In genomic region chr4:136424120-136424999, GRCm38 (mm10) we compare ENCODE assay signal across 9 mouse cellular contexts. TPM values are rescaled to one million over a fixed set of nuclear protein-coding genes. Genes with fewer than 3 reads are reported as not detected.
A peak's percentile ranks its signal among the peaks of the same experiment; 100 is the strongest.
DNase-seq lines count a peak whose midpoint lies in the region; ATAC-seq and TF ChIP-seq lines count a peak whose summit lies in the region.
"Had no signal": no experiment of that assay in that cellular context is flagged by ENCODE, and none has a peak within 500 bp of the region (broad histone marks: within the 10 kb centered on the region; RNA-seq: fewer than 3 reads in every experiment).

No protein-coding gene starts in this region.

- H3K4me3 ChIP-seq in heart, embryonic 14.5 days (ENCODE audit: control insufficient read depth in 1 of 2, insufficient read depth in 1 of 2, low read depth in 1 of 2, low read length in 2 of 2) = peak overlapping the region; percentile 32 to 55
- H3K4me3 ChIP-seq in forebrain, embryonic 12.5 days (replicated peaks) = peak overlapping the region; percentile 48
- H3K4me3 ChIP-seq in limb, embryonic 13.5 days = peak overlapping the region; percentile 57
- peak overlapping the region; percentile 52 for H3K4me3 ChIP-seq in small intestine, adult 2 months (ENCODE audit: low read depth, low read length)

- no peak overlapping the region for H3K27ac ChIP-seq in heart, embryonic 14.5 days (replicated peaks in 1 of 2; ENCODE audit: control insufficient read depth in 1 of 2, insufficient read depth in 1 of 2, low read depth in 2 of 2, low read length in 2 of 2)
- H3K27ac ChIP-seq in forebrain, embryonic 12.5 days = no peak overlapping the region
- no peak overlapping the region for H3K27ac ChIP-seq in limb, embryonic 13.5 days
- no peak overlapping the region for H3K27ac ChIP-seq in small intestine, adult 2 months (ENCODE audit: insufficient read depth, low read depth, low read length)
- H3K27ac ChIP-seq: macrophage had no signal

- peaks cover 6 to 8% of the 10 kb centered on the region in 2 experiments; a peak in 3 of 4 replicates for H3K4me1 ChIP-seq in heart, embryonic 14.5 days (ENCODE audit: control insufficient read depth in 2 of 2, insufficient read depth in 2 of 2, low read length in 2 of 2)
- peaks cover 15% of the 10 kb centered on the region for H3K4me1 ChIP-seq in forebrain, embryonic 12.5 days
- peaks cover 13% of the 10 kb centered on the region for H3K4me1 ChIP-seq in limb, embryonic 13.5 days
- peaks cover 8% of the 10 kb centered on the region; the same call in 1 of the 2 replicates for H3K4me1 ChIP-seq in small intestine, adult 2 months (ENCODE audit: control insufficient read depth, insufficient read depth, insufficient read length, low read length)

- no peak for TF ChIP-seq POLR2A in small intestine, adult 2 months (IDR thresholded peaks at IDR 0.05; ENCODE audit: low read depth, low read length)

- DNase-seq in heart, adult 8-10 months (ENCODE audit: low spot score) = no peak
- peak; percentile 17 for DNase-seq in Muller cell, postnatal 12 days (ENCODE audit: inconsistent ontology term)
- no peak for DNase-seq in thymus, postnatal 25 days
- no peak for DNase-seq in layer of hippocampus, adult 11-12 months (ENCODE audit: low spot score)

- H3K9me3 ChIP-seq in heart, embryonic 14.5 days (ENCODE audit: control insufficient read depth, low read length) = no peaks in the 10 kb centered on the region
- H3K9me3 ChIP-seq in forebrain, embryonic 12.5 days = no peaks in the 10 kb centered on the region
- H3K9me3 ChIP-seq in limb, embryonic 13.5 days = no peaks in the 10 kb centered on the region

- TF ChIP-seq CTCF in small intestine, adult 2 months (IDR thresholded peaks at IDR 0.05; ENCODE audit: extremely low read depth, insufficient read length, insufficient replicate concordance, low read depth, low read length) = no peak

- H3K27me3 ChIP-seq in heart, embryonic 14.5 days (ENCODE audit: control insufficient read depth, insufficient read depth, low read length) = peaks cover 56% of the 10 kb centered on the region
- peaks cover 76% of the 10 kb centered on the region for H3K27me3 ChIP-seq in forebrain, embryonic 12.5 days
- H3K27me3 ChIP-seq in limb, embryonic 13.5 days = peaks cover 53% of the 10 kb centered on the region
- peaks cover 23% of the 10 kb centered on the region for H3K27me3 ChIP-seq in small intestine, adult 2 months (ENCODE audit: control insufficient read depth, insufficient read depth, low read length)

- no peak for ATAC-seq in heart, embryonic 14.5 days (ENCODE audit: insufficient number of reproducible peaks, insufficient read depth, low FRiP score, low read depth)
- ATAC-seq in forebrain, embryonic 12.5 days (ENCODE audit: low FRiP score) = 0 out of 2 replicates have a peak, but pooled peaks have one; percentile 27
- 0 out of 2 replicates have a peak, but pooled peaks have one; percentile 20 for ATAC-seq in limb, embryonic 13.5 days (ENCODE audit: low FRiP score, low read depth)

- peak overlapping the region; percentile 81 for H3K4me2 ChIP-seq in heart, embryonic 14.5 days (ENCODE audit: low read length)
- peak overlapping the region; percentile 90 for H3K4me2 ChIP-seq in forebrain, embryonic 12.5 days
- peak overlapping the region; percentile 97 for H3K4me2 ChIP-seq in limb, embryonic 13.5 days (replicated peaks)

- WGBS in heart, embryonic 14.5 days = 2% methylated on average over 62 of the region's 70 CpGs
- 1% methylated on average over 61 of the region's 70 CpGs for WGBS in forebrain, embryonic 12.5 days
- 2% methylated on average over 68 of the region's 70 CpGs for WGBS in limb, embryonic 13.5 days
- 2% methylated on average over 69 of the region's 70 CpGs for WGBS in small intestine, adult 2 months

- H3K9ac ChIP-seq in heart, embryonic 14.5 days (ENCODE audit: low read length) = peak overlapping the region; percentile 48
- H3K9ac ChIP-seq in forebrain, embryonic 12.5 days = peak overlapping the region; percentile 56
- H3K9ac ChIP-seq in limb, embryonic 13.5 days = peak overlapping the region; percentile 70

- no peaks in the 10 kb centered on the region for H3K36me3 ChIP-seq in heart, embryonic 14.5 days (ENCODE audit: control insufficient read depth, insufficient read depth, low read length)
- H3K36me3 ChIP-seq in forebrain, embryonic 12.5 days (replicated peaks) = no peaks in the 10 kb centered on the region
- H3K36me3 ChIP-seq in limb, embryonic 13.5 days = no peaks in the 10 kb centered on the region
- H3K36me3 ChIP-seq in small intestine, adult 2 months (ENCODE audit: control insufficient read depth, insufficient read depth, low read length) = no peaks in the 10 kb centered on the region

RNA-seq across cellular contexts. Expression of gene Htr1d, which starts 1.0 kb away (rescaled TPM):
- 0.11 TPM in 1 of 2 replicates, not detected in the other for polyA plus RNA-seq in heart, embryonic 14.5 days (2014; fragmentation: Nextera tagmentation; extraction: Ambion mirVana)
- total RNA-seq in heart, adult 8-10 months (2022) = not detected
- 0.23 and 0.59 TPM in 2 replicates for polyA plus RNA-seq in forebrain, embryonic 12.5 days (2016; fragmentation: Nextera tagmentation; extraction: Ambion mirVana)
- 0.55 and 0.89 TPM in 2 replicates for polyA plus RNA-seq in limb, embryonic 13.5 days (2015; fragmentation: Nextera tagmentation; extraction: Ambion mirVana)
- 0.05 and 0.23 TPM in 2 replicates for polyA plus RNA-seq in small intestine, adult 2 months (2012; rRNA removed)
- polyA plus RNA-seq: macrophage had no signal

RNA-seq across cellular contexts. Expression of gene 6030445D17Rik, which starts 37.7 kb away (rescaled TPM):
- polyA plus RNA-seq in heart, embryonic 14.5 days (2014; fragmentation: Nextera tagmentation; extraction: Ambion mirVana) = 0.26 and 0.30 TPM in 2 replicates
- total RNA-seq in heart, adult 8-10 months (2022) = under 1 TPM in 3 of 4 experiments, not detected in 1; 0.24 to 0.60 (median 0.41) TPM
- polyA plus RNA-seq in forebrain, embryonic 12.5 days (2016; fragmentation: Nextera tagmentation; extraction: Ambion mirVana) = 0.18 TPM in 1 of 2 replicates, not detected in the other
- polyA plus RNA-seq in limb, embryonic 13.5 days (2015; fragmentation: Nextera tagmentation; extraction: Ambion mirVana) = 0.10 and 0.29 TPM in 2 replicates
- 0.24 and 1.1 TPM in 2 replicates for polyA plus RNA-seq in small intestine, adult 2 months (2012; rRNA removed)
- polyA plus RNA-seq: macrophage had no signal

RNA-seq across cellular contexts. Expression of gene Luzp1, which starts 45.2 kb away (rescaled TPM):
- 90.5 and 95.6 TPM in 2 replicates for polyA plus RNA-seq in heart, embryonic 14.5 days (2014; fragmentation: Nextera tagmentation; extraction: Ambion mirVana)
- 10 to 100 TPM; 28.3 to 48.0 (median 38.1) TPM for total RNA-seq in heart, adult 8-10 months (2022)
- polyA plus RNA-seq in forebrain, embryonic 12.5 days (2016; fragmentation: Nextera tagmentation; extraction: Ambion mirVana) = 83.6 and 101 TPM in 2 replicates
- 155 TPM in 2 replicates for polyA plus RNA-seq in limb, embryonic 13.5 days (2015; fragmentation: Nextera tagmentation; extraction: Ambion mirVana)
- polyA plus RNA-seq in small intestine, adult 2 months (2012; rRNA removed) = 6.6 and 18.0 TPM in 2 replicates
